Mouse (Mus musculus) stomach, postnatal 0 days (tissue): ENCODE measurements around the gene Gm21994.

Experiments used
- CTCF ChIP-seq: IDR thresholded peaks from 2 replicates; pipeline ENCODE4 v1.5.1; 2016; ENCODE audit warnings: antibody characterized with exemption, low read depth, mild to moderate bottlenecking, moderate library complexity
- EP300 ChIP-seq: optimal IDR thresholded peaks from 2 replicates; pipeline ENCODE3; 2016; ENCODE audit warnings: antibody characterized with exemption

- TF ChIP-seq CTCF = no peak
- no peak for TF ChIP-seq EP300
Observed at GRCm38 (mm10) chr2:150299096-150299495, 43.7 kb upstream of the Gm21994 start.
